Mouse (Mus musculus) liver, embryonic 14.5 days (tissue): ENCODE data around the gene Phf1.

ENCODE experiments used
- CTCF ChIP-seq: IDR thresholded peaks from 2 replicates; pipeline ENCODE4 v1.5.1; 2016; ENCODE audit warnings: antibody characterized with exemption, low read depth, control low read depth
- EP300 ChIP-seq: IDR thresholded peaks from 2 replicates; pipeline ENCODE4 v1.6.1; 2016; ENCODE audit warnings: antibody characterized with exemption, low read depth

- TF ChIP-seq CTCF: no peak
- no peak for TF ChIP-seq EP300
Observed at GRCm38 (mm10) chr17:26892635-26893375, 40.0 kb upstream of the Phf1 start.
